Mouse (Mus musculus) heart, embryonic 16.5 days (tissue): ENCODE data around the gene Nfkbid. TPM values are rescaled to one million over a fixed set of nuclear protein-coding genes. Genes with fewer than 3 reads are reported as not detected.

Experiments
- ATAC-seq: fragments of 200-750 bp; cut with Nextera tagmentation; replicated peaks from 2 replicates; pipeline ENCODE4 v1.8.0; 2017; ENCODE audit warnings: moderate number of reproducible peaks; ENCODE audit not compliant: insufficient read depth, low FRiP score; ENCODE audit errors: extremely low read depth
- H3K27ac ChIP-seq: fragments of 300-500 bp; sonication (generic); 2 replicates; pipeline ENCODE4 v1.5.1; 2014; ENCODE audit warnings: mild to moderate bottlenecking, low read length, control low read depth, moderate library complexity
- H3K27me3 ChIP-seq: fragments of 300-500 bp; sonication (generic); 2 replicates; pipeline ENCODE4 v1.6.1; 2014; ENCODE audit warnings: low read length, mixed read lengths; ENCODE audit not compliant: control insufficient read depth, insufficient read depth
- H3K36me3 ChIP-seq: fragments of 300-500 bp; sonication (generic); 2 replicates; pipeline ENCODE4 v1.6.1; 2014; ENCODE audit not compliant: control insufficient read depth, insufficient read depth
- H3K4me1 ChIP-seq: fragments of 300-500 bp; sonication (generic); 2 replicates; pipeline ENCODE4 v1.6.1; 2014; ENCODE audit warnings: low read length, mixed read lengths; ENCODE audit not compliant: control insufficient read depth, insufficient read depth
- H3K4me2 ChIP-seq: fragments of 300-500 bp; sonication (generic); 2 replicates; pipeline ENCODE4 v1.6.1; 2014; ENCODE audit warnings: low read depth, mild to moderate bottlenecking, control low read depth, low read length
- H3K4me3 ChIP-seq: fragments of 300-500 bp; sonication (generic); 2 replicates; pipeline ENCODE4 v1.5.1; 2014; ENCODE audit warnings: mild to moderate bottlenecking, control low read depth, low read length
- H3K9ac ChIP-seq: fragments of 300-500 bp; sonication (generic); 2 replicates; pipeline ENCODE4 v1.6.1; 2014; ENCODE audit warnings: low read length, control low read depth
- H3K9me3 ChIP-seq: fragments of 300-500 bp; sonication (generic); replicated peaks from 2 replicates; pipeline ENCODE4 v1.6.1; 2016; ENCODE audit warnings: low read length; ENCODE audit not compliant: control insufficient read depth
- WGBS: fragments of 180-500 bp; shearing (Covaris S2); extraction: QIAGEN DNeasy Blood & Tissue Kit; methylation state at CpG from one replicate; pipeline ENCODE4 v1.1.7; 2014; 5-methylcytosine and 5-hydroxymethylcytosine counted together
- polyA plus RNA-seq: library from polyadenylated mRNA; unstranded; fragments of >200 nt; fragmentation: Nextera tagmentation; extraction: Ambion mirVana; gene quantifications from 2 replicates; pipeline ENCODE4 v1.2.1, GENCODE M21; 2015

The Nfkbid gene
- polyA plus RNA-seq, 1 experiment from 2014 or later, result 1.8 TPM

- 14% methylated on average over 6 of the region's 6 CpGs for whole genome bisulfite sequencing
- ATAC-seq, result no peak
- Histone ChIP-seq H3K9me3 (no peaks in the 10 kb centered on the region), H3K36me3 (no peaks in the 10 kb centered on the region), H3K27me3 (peaks cover 67% of the 10 kb centered on the region), H3K4me1 (peaks cover 2% of the 10 kb centered on the region; the same call in 1 of the 2 replicates), H3K27ac (no peak overlapping the region), H3K4me2 (no peak overlapping the region), H3K4me3 (no peak overlapping the region), H3K9ac (no peak overlapping the region)
These were observed 32.7 kb downstream of the Nfkbid start for GRCm38 (mm10) chr7:30454259-30454658.

- no peak for ATAC-seq
- Histone ChIP-seq H3K4me2 (no peak overlapping the region), H3K27ac (no peak overlapping the region), H3K4me1 (peaks cover 2% of the 10 kb centered on the region; the same call in 1 of the 2 replicates), H3K9ac (no peak overlapping the region), H3K9me3 (no peaks in the 10 kb centered on the region), H3K4me3 (no peak overlapping the region), H3K36me3 (no peaks in the 10 kb centered on the region), H3K27me3 (peaks cover 83% of the 10 kb centered on the region)
- WGBS, result 1% methylated on average over 9 of the region's 9 CpGs
These were observed 35.0 kb downstream of the Nfkbid start for GRCm38 (mm10) chr7:30456487-30456886.

- Histone ChIP-seq H3K4me2 (peak overlapping the region; percentile 42), H3K9ac (no peak overlapping the region), H3K4me1 (peaks cover 2% of the 10 kb centered on the region; the same call in 1 of the 2 replicates), H3K4me3 (no peak overlapping the region), H3K9me3 (no peaks in the 10 kb centered on the region), H3K27ac (no peak overlapping the region), H3K36me3 (no peaks in the 10 kb centered on the region), H3K27me3 (peaks cover 88% of the 10 kb centered on the region)
- no peak for ATAC-seq
- WGBS, result 2% methylated on average over 31 of the region's 31 CpGs
These were observed 35.5 kb downstream of the Nfkbid start for GRCm38 (mm10) chr7:30456911-30457628.

GRCm38 (mm10) chr7:30457629-30458330 lies 36.2 kb downstream of the Nfkbid start, which contains the start of the genes Kirrel2 and Nphs1:
Gene Kirrel2 (minus strand): TSS chr7:30457690.
Gene Nphs1 (plus strand): TSS chr7:30458315.
- no peaks in the 10 kb centered on the region for H3K9me3 ChIP-seq
- 3% methylated on average over 16 of the region's 16 CpGs for WGBS
- no peak within 1 kb of the TSS for H3K4me3 ChIP-seq
- no peak for ATAC-seq
- no peak within 1 kb of the TSS for H3K27ac ChIP-seq
- peaks cover 2% of the 10 kb centered on the region; the same call in 1 of the 2 replicates for H3K4me1 ChIP-seq
- H3K27me3 ChIP-seq, result peaks cover 91% of the 10 kb centered on the region
- no peak within 1 kb of the TSS for H3K9ac ChIP-seq
- H3K36me3 ChIP-seq, result no peaks in the 10 kb centered on the region
- H3K4me2 ChIP-seq, result peak within 1 kb of the TSS; percentile 42

GRCm38 (mm10) chr7:30459484-30459883 lies 38.0 kb downstream of the Nfkbid start:
- ATAC-seq, result no peak
- Histone ChIP-seq H3K4me3 (no peak overlapping the region), H3K9ac (no peak overlapping the region), H3K36me3 (no peaks in the 10 kb centered on the region), H3K27ac (no peak overlapping the region), H3K4me1 (no peaks in the 10 kb centered on the region), H3K9me3 (no peaks in the 10 kb centered on the region), H3K27me3 (peaks cover 86% of the 10 kb centered on the region), H3K4me2 (no peak overlapping the region)
- 32% methylated on average over 6 of the region's 6 CpGs for WGBS

- Histone ChIP-seq H3K27ac (no peak overlapping the region), H3K36me3 (no peaks in the 10 kb centered on the region), H3K9ac (no peak overlapping the region), H3K4me2 (no peak overlapping the region), H3K4me1 (no peaks in the 10 kb centered on the region), H3K27me3 (peaks cover 77% of the 10 kb centered on the region), H3K9me3 (no peaks in the 10 kb centered on the region), H3K4me3 (no peak overlapping the region)
- ATAC-seq, result no peak
- 27% methylated on average over 7 of the region's 7 CpGs for WGBS
These were observed 42.0 kb downstream of the Nfkbid start for GRCm38 (mm10) chr7:30463568-30463967.

- Histone ChIP-seq H3K36me3 (no peaks in the 10 kb centered on the region), H3K27ac (no peak overlapping the region), H3K27me3 (peaks cover 73% of the 10 kb centered on the region), H3K4me1 (no peaks in the 10 kb centered on the region), H3K4me3 (no peak overlapping the region), H3K9ac (no peak overlapping the region), H3K4me2 (no peak overlapping the region), H3K9me3 (no peaks in the 10 kb centered on the region)
- WGBS, result 20% methylated on average over 4 of the region's 4 CpGs
- ATAC-seq, result no peak
These were observed 42.5 kb downstream of the Nfkbid start for GRCm38 (mm10) chr7:30463996-30464395.

- no peak for ATAC-seq
- Histone ChIP-seq H3K9ac (no peak overlapping the region), H3K4me1 (no peaks in the 10 kb centered on the region), H3K27me3 (peaks cover 66% of the 10 kb centered on the region), H3K36me3 (no peaks in the 10 kb centered on the region), H3K4me3 (no peak overlapping the region), H3K9me3 (no peaks in the 10 kb centered on the region), H3K27ac (no peak overlapping the region), H3K4me2 (no peak overlapping the region)
- 13% methylated on average over 6 of the region's 6 CpGs for WGBS
These were observed 43.3 kb downstream of the Nfkbid start for GRCm38 (mm10) chr7:30464816-30465300.

- Histone ChIP-seq H3K4me2 (no peak overlapping the region), H3K36me3 (no peaks in the 10 kb centered on the region), H3K27ac (no peak overlapping the region), H3K9me3 (no peaks in the 10 kb centered on the region), H3K9ac (no peak overlapping the region), H3K4me3 (no peak overlapping the region), H3K4me1 (no peaks in the 10 kb centered on the region), H3K27me3 (peaks cover 6% of the 10 kb centered on the region)
- ATAC-seq, result no peak
- 44% methylated on average over 5 of the region's 5 CpGs for WGBS
These were observed 50.9 kb downstream of the Nfkbid start for GRCm38 (mm10) chr7:30472411-30472810.
